Mouse (Mus musculus): ENCODE data around the gene Zfp37. TPM values are rescaled to one million over a fixed set of nuclear protein-coding genes. Genes with fewer than 3 reads are reported as not detected.
A peak's percentile ranks its signal among the peaks of the same experiment; 100 is the strongest.

Gene Zfp37
- polyA plus RNA-seq, 1 experiment from 2014 or later: 3.1 TPM

GRCm38 (mm10) chr4:62229448-62229847, 1.4 kb downstream of the Zfp37 start:
- no peak overlapping the region for H3K4me2 ChIP-seq (replicated peaks; ENCODE audit: low read depth)

GRCm38 (mm10) chr4:62228391-62228790, 2.5 kb downstream of the Zfp37 start:
- 36% methylated on average over 10 of the region's 10 CpGs for WGBS
- no peaks in the 10 kb centered on the region for H3K4me1 ChIP-seq (replicated peaks; ENCODE audit: control insufficient read depth, insufficient read depth, low read length)
- no peak overlapping the region for H3K4me3 ChIP-seq (ENCODE audit: low read depth, low read length)
- peak; percentile 77 for TF ChIP-seq CTCF (IDR thresholded peaks at IDR 0.05; ENCODE audit: low read depth)
- H3K9me3 ChIP-seq (ENCODE audit: control insufficient read depth): no peaks in the 10 kb centered on the region
- no peak overlapping the region for H3K27ac ChIP-seq (ENCODE audit: low read depth, low read length)
- no peak overlapping the region for H3K9ac ChIP-seq (ENCODE audit: low read depth, low read length)
- H3K27me3 ChIP-seq (replicated peaks; ENCODE audit: control insufficient read depth, insufficient read depth, low read length): no peaks in the 10 kb centered on the region
- no peaks in the 10 kb centered on the region for H3K36me3 ChIP-seq (ENCODE audit: control insufficient read depth, insufficient read depth)
- H3K4me2 ChIP-seq (replicated peaks; ENCODE audit: low read depth): no peak overlapping the region
- no peak for ATAC-seq

More at GRCm38 (mm10) chr4:62229448-62229847, 1.4 kb downstream of the Zfp37 start:
- no peak for ATAC-seq
- WGBS: 89% methylated on average over 7 of the region's 7 CpGs
- no peaks in the 10 kb centered on the region for H3K4me1 ChIP-seq (replicated peaks; ENCODE audit: control insufficient read depth, insufficient read depth, low read length)
- peak; percentile 60 for TF ChIP-seq CTCF (IDR thresholded peaks at IDR 0.05; ENCODE audit: low read depth)
- H3K9ac ChIP-seq (ENCODE audit: low read depth, low read length): no peak overlapping the region
- H3K27me3 ChIP-seq (replicated peaks; ENCODE audit: control insufficient read depth, insufficient read depth, low read length): no peaks in the 10 kb centered on the region
- no peak overlapping the region for H3K27ac ChIP-seq (ENCODE audit: low read depth, low read length)
- H3K36me3 ChIP-seq (ENCODE audit: control insufficient read depth, insufficient read depth): no peaks in the 10 kb centered on the region
- no peaks in the 10 kb centered on the region for H3K9me3 ChIP-seq (ENCODE audit: control insufficient read depth)
- no peak overlapping the region for H3K4me3 ChIP-seq (ENCODE audit: low read depth, low read length)

- no peak overlapping the region for H3K9ac ChIP-seq (ENCODE audit: low read depth, low read length)
- H3K4me1 ChIP-seq (replicated peaks; ENCODE audit: control insufficient read depth, insufficient read depth, low read length): no peaks in the 10 kb centered on the region
- 66% methylated on average over 2 of the region's 2 CpGs for WGBS
- H3K9me3 ChIP-seq (ENCODE audit: control insufficient read depth): no peaks in the 10 kb centered on the region
- H3K27me3 ChIP-seq (replicated peaks; ENCODE audit: control insufficient read depth, insufficient read depth, low read length): no peaks in the 10 kb centered on the region
- H3K36me3 ChIP-seq (ENCODE audit: control insufficient read depth, insufficient read depth): no peaks in the 10 kb centered on the region
- no peak overlapping the region for H3K4me3 ChIP-seq (ENCODE audit: low read depth, low read length)
- no peak for ATAC-seq
- TF ChIP-seq CTCF (IDR thresholded peaks at IDR 0.05; ENCODE audit: low read depth): no peak
- no peak overlapping the region for H3K4me2 ChIP-seq (replicated peaks; ENCODE audit: low read depth)
- H3K27ac ChIP-seq (ENCODE audit: low read depth, low read length): no peak overlapping the region
Measured at GRCm38 (mm10) chr4:62213490-62213889, 17.4 kb downstream of the Zfp37 start.

- 51% methylated on average over 4 of the region's 4 CpGs for WGBS
Measured at GRCm38 (mm10) chr4:62210035-62210434, 20.8 kb downstream of the Zfp37 start.

GRCm38 (mm10) chr4:62208696-62209380, 22.0 kb downstream of the Zfp37 start:
- 4% methylated on average over 19 of the region's 19 CpGs for WGBS
- Histone ChIP-seq H3K4me2 (replicated peaks; ENCODE audit: low read depth) (peak overlapping the region; percentile 77), H3K4me3 (ENCODE audit: low read depth, low read length) (peak overlapping the region; percentile 68), H3K27ac (ENCODE audit: low read depth, low read length) (peak overlapping the region; percentile 78), H3K9ac (ENCODE audit: low read depth, low read length) (peak overlapping the region; percentile 63), H3K36me3 (ENCODE audit: control insufficient read depth, insufficient read depth) (peaks cover 2% of the 10 kb centered on the region; the same call in 1 of the 2 replicates), H3K9me3 (ENCODE audit: control insufficient read depth) (no peaks in the 10 kb centered on the region), H3K4me1 (replicated peaks; ENCODE audit: control insufficient read depth, insufficient read depth, low read length) (no peaks in the 10 kb centered on the region), H3K27me3 (replicated peaks; ENCODE audit: control insufficient read depth, insufficient read depth, low read length) (no peaks in the 10 kb centered on the region)
- ATAC-seq: peak; percentile 44
- peak; percentile 23; the same call in 1 of the 2 replicates for TF ChIP-seq CTCF (IDR thresholded peaks at IDR 0.05; ENCODE audit: low read depth)

More at GRCm38 (mm10) chr4:62210035-62210434, 20.8 kb downstream of the Zfp37 start:
- no peaks in the 10 kb centered on the region for H3K4me1 ChIP-seq (replicated peaks; ENCODE audit: control insufficient read depth, insufficient read depth, low read length)
- no peak overlapping the region for H3K4me3 ChIP-seq (ENCODE audit: low read depth, low read length)
- TF ChIP-seq CTCF (IDR thresholded peaks at IDR 0.05; ENCODE audit: low read depth): peak; percentile 32; the same call in 1 of the 2 replicates
- no peak overlapping the region for H3K9ac ChIP-seq (ENCODE audit: low read depth, low read length)
- no peak overlapping the region for H3K27ac ChIP-seq (ENCODE audit: low read depth, low read length)
- H3K36me3 ChIP-seq (ENCODE audit: control insufficient read depth, insufficient read depth): no peaks in the 10 kb centered on the region
- ATAC-seq: no peak
- H3K4me2 ChIP-seq (replicated peaks; ENCODE audit: low read depth): no peak overlapping the region
- no peaks in the 10 kb centered on the region for H3K27me3 ChIP-seq (replicated peaks; ENCODE audit: control insufficient read depth, insufficient read depth, low read length)
- H3K9me3 ChIP-seq (ENCODE audit: control insufficient read depth): no peaks in the 10 kb centered on the region

GRCm38 (mm10) chr4:62207851-62208695, 22.8 kb downstream of the Zfp37 start:
- ATAC-seq: peak; percentile 88
- Histone ChIP-seq H3K36me3 (ENCODE audit: control insufficient read depth, insufficient read depth) (peaks cover 9% of the 10 kb centered on the region), H3K4me2 (replicated peaks; ENCODE audit: low read depth) (peak overlapping the region; percentile 77), H3K9me3 (ENCODE audit: control insufficient read depth) (no peaks in the 10 kb centered on the region), H3K4me1 (replicated peaks; ENCODE audit: control insufficient read depth, insufficient read depth, low read length) (no peaks in the 10 kb centered on the region), H3K4me3 (ENCODE audit: low read depth, low read length) (peak overlapping the region; percentile 68), H3K9ac (ENCODE audit: low read depth, low read length) (peak overlapping the region; percentile 63), H3K27me3 (replicated peaks; ENCODE audit: control insufficient read depth, insufficient read depth, low read length) (no peaks in the 10 kb centered on the region), H3K27ac (ENCODE audit: low read depth, low read length) (peak overlapping the region; percentile 78)
- peak; percentile 14; the same call in 1 of the 2 replicates for TF ChIP-seq CTCF (IDR thresholded peaks at IDR 0.05; ENCODE audit: low read depth)
- under 1% methylated on average over 45 of the region's 45 CpGs for WGBS

Data from intestine, postnatal 0 days (tissue).